Mouse (Mus musculus): ENCODE data around the gene Comtd1. TPM values are rescaled to one million over a fixed set of nuclear protein-coding genes. Genes with fewer than 3 reads are reported as not detected.

Comtd1 gene
- total and polyA plus RNA-seq, 2 experiments from 2014 or later, result 23.4 to 50.6 TPM

GRCm38 (mm10) chr14:21855961-21856360 is 7.2 kb upstream of the Comtd1 start:
- H3K4me1 ChIP-seq (ENCODE audit: insufficient read depth), result no peaks in the 10 kb centered on the region
- H3K27ac ChIP-seq (ENCODE audit: low read depth, low read length), result no peak overlapping the region
- TF ChIP-seq CTCF (IDR thresholded peaks at IDR 0.05; ENCODE audit: low read depth), result no peak
- no peak overlapping the region for H3K9ac ChIP-seq
- H3K4me2 ChIP-seq (ENCODE audit: low read depth), result no peak overlapping the region
- WGBS, result 48% methylated on average over 3 of the region's 3 CpGs
- H3K4me3 ChIP-seq (ENCODE audit: low read depth, low read length), result no peak overlapping the region
- no peaks in the 10 kb centered on the region for H3K36me3 ChIP-seq (ENCODE audit: insufficient read depth)
- ATAC-seq (no peak), DNase-seq (no peak)
- H3K9me3 ChIP-seq (ENCODE audit: low read length), result no peaks in the 10 kb centered on the region
- no peaks in the 10 kb centered on the region for H3K27me3 ChIP-seq (ENCODE audit: insufficient read depth, low read length)

DNA sequence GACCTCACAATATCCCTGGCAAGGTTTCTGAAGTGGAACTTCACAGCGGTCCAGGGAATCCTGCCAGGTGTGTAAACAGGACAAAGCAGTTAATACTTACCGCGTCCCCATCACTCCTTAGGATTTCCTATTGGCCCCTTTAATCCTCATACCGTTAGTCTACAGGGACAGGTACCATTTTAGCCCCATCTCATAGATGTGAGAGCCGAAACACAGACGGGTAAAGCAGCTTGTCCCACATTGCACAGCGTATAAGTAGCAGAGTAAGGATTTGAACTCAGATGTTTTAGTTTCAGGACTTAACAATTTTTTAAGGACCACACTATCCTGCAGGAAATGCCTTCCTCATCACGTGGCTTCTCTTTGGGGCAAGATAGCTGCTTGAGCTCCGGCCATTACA is 5.5 kb upstream of the Comtd1 start:
- no peaks in the 10 kb centered on the region for H3K36me3 ChIP-seq (ENCODE audit: insufficient read depth)
- H3K9ac ChIP-seq, result peak overlapping the region; percentile 23; the same call in 1 of the 2 replicates
- ATAC-seq (no peak), DNase-seq (no peak)
- TF ChIP-seq CTCF (IDR thresholded peaks at IDR 0.05; ENCODE audit: low read depth), result no peak
- 0 out of 2 replicates have a peak overlapping the region, but pooled peaks have one; percentile 41 for H3K4me2 ChIP-seq (ENCODE audit: low read depth)
- H3K27me3 ChIP-seq (ENCODE audit: insufficient read depth, low read length), result no peaks in the 10 kb centered on the region
- H3K27ac ChIP-seq (ENCODE audit: low read depth, low read length), result no peak overlapping the region
- WGBS, result 78% methylated on average over 9 of the region's 9 CpGs
- no peaks in the 10 kb centered on the region for H3K9me3 ChIP-seq (ENCODE audit: low read length)
- no peak overlapping the region for H3K4me3 ChIP-seq (ENCODE audit: low read depth, low read length)
- no peaks in the 10 kb centered on the region for H3K4me1 ChIP-seq (ENCODE audit: insufficient read depth)

DNA sequence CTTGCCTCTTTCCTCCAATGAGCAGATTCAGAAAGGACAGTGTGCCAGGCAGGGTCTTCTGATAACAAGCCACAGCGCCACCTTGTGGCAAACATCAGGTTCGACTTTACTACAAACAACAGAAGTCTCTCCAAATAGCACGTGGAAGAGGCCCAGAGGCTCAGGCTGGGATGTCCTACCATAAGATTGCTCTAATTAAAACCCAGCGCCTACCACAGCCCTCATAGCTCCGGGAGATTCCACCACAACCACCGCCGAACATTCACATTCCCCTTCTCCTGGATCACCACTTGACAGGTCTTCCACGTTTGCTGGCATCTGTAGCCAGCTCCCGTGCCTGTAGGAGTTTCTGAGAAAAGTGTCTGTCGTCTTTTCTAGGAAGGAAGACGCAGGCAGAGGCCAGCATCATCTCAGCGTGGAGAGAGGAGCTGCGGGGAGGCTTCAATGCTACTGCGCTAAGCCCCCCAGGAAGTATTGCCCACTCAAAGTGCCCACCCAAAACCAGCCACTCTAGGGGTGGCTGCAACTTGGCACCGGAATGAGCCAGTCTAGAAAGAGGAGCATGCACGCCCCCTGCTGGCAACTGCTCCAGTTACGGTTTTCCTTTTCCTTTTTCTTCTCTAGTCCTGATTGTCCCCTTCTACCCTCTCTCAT is 4.8 kb upstream of the Comtd1 start:
- Histone ChIP-seq H3K27me3 (ENCODE audit: insufficient read depth, low read length) (no peaks in the 10 kb centered on the region), H3K27ac (ENCODE audit: low read depth, low read length) (peak overlapping the region; percentile 57; the same call in 1 of the 2 replicates), H3K9me3 (ENCODE audit: low read length) (no peaks in the 10 kb centered on the region), H3K4me2 (ENCODE audit: low read depth) (peak overlapping the region; percentile 41), H3K36me3 (ENCODE audit: insufficient read depth) (no peaks in the 10 kb centered on the region), H3K4me1 (ENCODE audit: insufficient read depth) (no peaks in the 10 kb centered on the region), H3K4me3 (ENCODE audit: low read depth, low read length) (peak overlapping the region; percentile 16), H3K9ac (peak overlapping the region; percentile 23)
- WGBS, result 5% methylated on average over 17 of the region's 17 CpGs
- TF ChIP-seq CTCF (IDR thresholded peaks at IDR 0.05; ENCODE audit: low read depth), result peak; percentile 83
- peak; percentile 89 for DNase-seq
- ATAC-seq, result peak; percentile 68

DNA sequence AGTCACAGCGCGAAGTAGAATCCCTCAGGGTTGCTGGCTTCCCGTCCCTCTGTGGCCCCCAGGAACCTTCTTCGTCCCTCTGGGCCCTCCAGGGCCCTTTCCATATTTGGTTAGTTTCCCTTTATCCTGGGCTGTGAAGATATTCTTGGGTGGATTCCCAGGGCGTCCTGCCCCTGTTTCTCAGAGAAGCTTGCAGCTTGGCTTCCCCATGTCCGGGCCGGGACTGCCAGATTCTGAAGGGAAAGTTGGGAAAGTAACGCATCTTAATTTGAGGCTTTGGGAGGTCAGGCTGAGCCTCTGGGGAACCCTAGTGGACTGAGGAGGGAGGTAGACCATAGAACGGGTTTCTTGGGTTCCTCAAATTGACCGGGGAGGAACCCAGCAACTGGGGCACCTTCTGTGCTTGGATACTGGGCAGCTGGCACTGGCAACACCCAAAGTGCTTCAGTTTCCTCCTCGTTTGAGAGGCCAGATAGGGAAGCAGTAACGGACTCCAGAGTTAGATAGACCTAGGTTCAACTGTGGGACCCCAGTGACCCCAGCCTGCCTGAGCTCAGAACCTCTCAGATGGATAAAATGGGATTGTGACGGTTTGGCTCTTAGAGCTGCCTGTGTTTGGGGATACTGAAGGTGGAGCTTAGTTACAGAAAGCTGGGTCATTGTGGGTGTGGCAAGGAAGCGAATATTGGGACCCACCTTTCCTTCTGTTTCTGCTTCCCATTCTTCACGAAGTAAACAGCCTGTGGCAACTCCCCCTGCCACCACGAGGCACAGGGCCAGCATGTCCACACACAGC is 3.4 kb upstream of the Comtd1 start:
- TF ChIP-seq CTCF (IDR thresholded peaks at IDR 0.05; ENCODE audit: low read depth), result no peak
- no peak overlapping the region for H3K9ac ChIP-seq
- H3K27ac ChIP-seq (ENCODE audit: low read depth, low read length), result no peak overlapping the region
- no peaks in the 10 kb centered on the region for H3K9me3 ChIP-seq (ENCODE audit: low read length)
- no peaks in the 10 kb centered on the region for H3K27me3 ChIP-seq (ENCODE audit: insufficient read depth, low read length)
- H3K36me3 ChIP-seq (ENCODE audit: insufficient read depth), result no peaks in the 10 kb centered on the region
- no peak overlapping the region for H3K4me2 ChIP-seq (ENCODE audit: low read depth)
- 83% methylated on average over 16 of the region's 16 CpGs for WGBS
- no peaks in the 10 kb centered on the region for H3K4me1 ChIP-seq (ENCODE audit: insufficient read depth)
- DNase-seq (no peak), ATAC-seq (no peak)
- H3K4me3 ChIP-seq (ENCODE audit: low read depth, low read length), result no peak overlapping the region

DNA sequence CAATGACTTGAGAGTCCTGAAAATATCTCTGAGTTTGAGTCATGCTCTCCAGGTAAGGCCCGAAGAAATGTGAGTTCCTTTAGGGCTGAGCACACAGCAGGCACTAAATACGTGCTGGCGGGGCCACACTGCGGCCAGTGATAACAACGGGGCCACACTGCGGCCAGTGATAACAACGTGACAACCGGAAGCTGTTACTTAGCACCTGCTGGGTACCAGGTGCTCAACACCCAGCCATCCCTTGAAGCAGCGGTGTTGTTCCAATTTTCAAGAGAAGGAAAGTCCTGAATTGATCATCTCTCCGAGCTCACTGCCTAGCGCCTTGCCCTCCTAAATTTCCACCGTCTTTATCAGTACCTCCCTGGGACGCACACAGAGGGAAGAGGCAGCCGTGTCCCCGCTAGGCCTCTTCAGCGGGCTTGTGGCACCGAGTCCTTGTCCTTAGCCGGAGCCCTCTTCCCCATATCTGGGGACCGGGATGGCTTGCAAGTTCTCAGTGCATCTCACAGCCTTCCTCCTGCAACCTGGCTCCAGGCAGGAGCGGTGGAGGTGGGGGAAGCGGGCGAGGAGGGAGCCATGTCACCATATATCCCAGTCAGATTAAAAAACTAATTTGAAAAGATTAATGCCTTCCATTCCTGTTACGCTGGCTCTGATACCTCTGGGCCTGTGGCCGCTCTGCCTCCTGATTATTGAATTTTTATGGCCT is 1.8 kb upstream of the Comtd1 start:
- ATAC-seq, result no peak
- no peak for TF ChIP-seq CTCF (IDR thresholded peaks at IDR 0.05; ENCODE audit: low read depth)
- no peak overlapping the region for H3K9ac ChIP-seq

GRCm38 (mm10) chr14:21849524-21850418 is 994 bp upstream of the Comtd1 start:
- no peak for ATAC-seq
- no peak for DNase-seq
- Histone ChIP-seq H3K4me2 (ENCODE audit: low read depth) (no peak overlapping the region), H3K27me3 (ENCODE audit: insufficient read depth, low read length) (no peaks in the 10 kb centered on the region), H3K27ac (ENCODE audit: low read depth, low read length) (no peak overlapping the region), H3K4me3 (ENCODE audit: low read depth, low read length) (no peak overlapping the region), H3K9ac (no peak overlapping the region), H3K9me3 (ENCODE audit: low read length) (no peaks in the 10 kb centered on the region), H3K36me3 (ENCODE audit: insufficient read depth) (peaks cover 18% of the 10 kb centered on the region), H3K4me1 (ENCODE audit: insufficient read depth) (no peaks in the 10 kb centered on the region)
- TF ChIP-seq CTCF (IDR thresholded peaks at IDR 0.05; ENCODE audit: low read depth), result no peak
- WGBS, result 90% methylated on average over 13 of the region's 13 CpGs

More for the DNA sequence above, 1.8 kb upstream of the Comtd1 start:
- Histone ChIP-seq H3K36me3 (ENCODE audit: insufficient read depth) (peaks cover 10% of the 10 kb centered on the region), H3K27me3 (ENCODE audit: insufficient read depth, low read length) (no peaks in the 10 kb centered on the region), H3K4me3 (ENCODE audit: low read depth, low read length) (no peak overlapping the region), H3K4me1 (ENCODE audit: insufficient read depth) (no peaks in the 10 kb centered on the region), H3K27ac (ENCODE audit: low read depth, low read length) (no peak overlapping the region), H3K9me3 (ENCODE audit: low read length) (no peaks in the 10 kb centered on the region), H3K4me2 (ENCODE audit: low read depth) (no peak overlapping the region)
- no peak for DNase-seq
- WGBS, result 92% methylated on average over 24 of the region's 24 CpGs

Data from forebrain, postnatal 0 days (tissue).